Mouse (Mus musculus) forebrain, embryonic 11.5 days (tissue): ENCODE data around the gene Prrt2. TPM values are rescaled to one million over a fixed set of nuclear protein-coding genes. Genes with fewer than 3 reads are reported as not detected.

Experiments
- ATAC-seq: fragments of 200-750 bp; cut with Nextera tagmentation; replicated peaks from 2 replicates; pipeline ENCODE4 v1.8.0; 2017; ENCODE audit warnings: moderate TSS enrichment; ENCODE audit not compliant: low FRiP score
- DNase-seq: peaks from one replicate; pipeline ENCODE4 v3.0.0-alpha.2; 2017; ENCODE audit warnings: low spot score
- H3K27ac ChIP-seq: fragments of 300-500 bp; sonication (generic); 2 replicates; pipeline ENCODE4 v1.5.1; 2014; ENCODE audit warnings: low read depth, low read length
- H3K27me3 ChIP-seq: fragments of 300-500 bp; sonication (generic); 2 replicates; pipeline ENCODE4 v1.6.1; 2014; ENCODE audit warnings: mild to moderate bottlenecking, low read length, mixed read lengths; ENCODE audit not compliant: control insufficient read depth, insufficient read depth
- H3K36me3 ChIP-seq: fragments of 300-500 bp; sonication (generic); 2 replicates; pipeline ENCODE4 v1.6.1; 2014; ENCODE audit warnings: mild to moderate bottlenecking, low read length, moderate library complexity, mixed read lengths; ENCODE audit not compliant: control insufficient read depth, insufficient read depth
- H3K4me1 ChIP-seq: fragments of 300-500 bp; sonication (generic); replicated peaks from 2 replicates; pipeline ENCODE4 v1.6.1; 2014; ENCODE audit warnings: low read length, mixed read lengths; ENCODE audit not compliant: control insufficient read depth, insufficient read depth
- H3K4me2 ChIP-seq: fragments of 300-500 bp; sonication (generic); 2 replicates; pipeline ENCODE4 v1.6.1; 2014; ENCODE audit warnings: low read depth, mild to moderate bottlenecking, low read length, moderate library complexity, mixed read lengths; ENCODE audit not compliant: severe bottlenecking
- H3K4me3 ChIP-seq: fragments of 300-500 bp; sonication (generic); 2 replicates; pipeline ENCODE4 v1.5.1; 2014; ENCODE audit warnings: low read depth, low read length
- H3K9ac ChIP-seq: fragments of 300-500 bp; sonication (generic); 2 replicates; pipeline ENCODE4 v1.6.1; 2014; ENCODE audit warnings: low read length
- H3K9me3 ChIP-seq: fragments of 300-500 bp; sonication (generic); 2 replicates; pipeline ENCODE4 v1.6.1; 2016; ENCODE audit warnings: low read length, mixed read lengths; ENCODE audit not compliant: control insufficient read depth
- WGBS: fragments of 180-500 bp; shearing (Covaris S2); extraction: QIAGEN DNeasy Blood & Tissue Kit; methylation state at CpG from one replicate; pipeline ENCODE4 v1.1.7; 2014; 5-methylcytosine and 5-hydroxymethylcytosine counted together
- polyA plus RNA-seq: library from polyadenylated mRNA; unstranded; fragments of >200 nt; fragmentation: Nextera tagmentation; extraction: Ambion mirVana; gene quantifications from 2 replicates; pipeline ENCODE4 v1.2.1, GENCODE M21; 2014

Gene Prrt2
- polyA plus RNA-seq, 1 experiment from 2014 or later = 10.3 TPM

DNA sequence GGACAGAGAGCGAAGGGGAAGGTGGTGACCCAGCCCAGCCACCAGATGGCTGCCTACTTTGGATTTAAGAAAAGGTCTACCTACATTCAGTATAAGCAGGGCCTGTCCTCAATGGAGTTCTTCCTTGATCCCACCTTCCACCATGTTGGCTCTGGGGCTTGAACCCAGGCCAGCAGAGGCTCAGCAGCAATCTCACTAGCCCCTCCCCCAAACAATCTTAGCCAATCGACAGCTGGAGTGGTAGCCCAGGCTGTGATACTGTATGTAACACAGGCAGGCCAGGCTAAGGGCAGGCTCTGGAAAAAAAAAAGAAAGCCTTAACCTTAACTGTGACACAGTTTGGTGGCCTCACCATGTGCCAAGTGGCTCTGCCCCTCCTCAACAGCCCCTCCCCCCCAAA lies 9.3 kb downstream of the Prrt2 start:
- H3K4me1 ChIP-seq = peaks cover 6% of the 10 kb centered on the region
- H3K27me3 ChIP-seq = no peaks in the 10 kb centered on the region
- H3K27ac ChIP-seq = no peak overlapping the region
- no peaks in the 10 kb centered on the region for H3K9me3 ChIP-seq
- DNase-seq (no peak), ATAC-seq (no peak)
- H3K4me3 ChIP-seq = no peak overlapping the region
- no peak overlapping the region for H3K9ac ChIP-seq
- no peak overlapping the region for H3K4me2 ChIP-seq
- WGBS = 60% methylated on average over 2 of the region's 2 CpGs
- peaks cover 2% of the 10 kb centered on the region for H3K36me3 ChIP-seq

DNA sequence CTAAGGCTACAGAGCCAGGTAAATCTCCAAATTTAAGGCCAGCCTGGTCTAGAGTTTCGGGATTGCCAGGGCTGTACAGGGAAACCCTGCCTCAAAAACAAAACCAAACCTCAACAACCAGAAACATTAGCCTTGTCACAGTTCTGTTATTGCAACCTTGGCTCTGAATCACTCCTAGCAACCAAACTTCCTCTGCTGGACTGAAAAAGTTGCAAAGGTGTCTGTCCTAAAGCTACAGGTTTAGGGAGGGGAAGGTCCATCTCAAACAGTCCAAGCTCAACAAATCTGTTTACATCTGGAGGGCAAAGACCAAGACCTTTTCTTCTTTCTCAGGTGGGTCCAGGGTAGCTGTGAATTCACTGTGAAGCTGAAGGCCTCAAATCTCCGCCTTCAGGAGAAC lies 10.0 kb downstream of the Prrt2 start:
- H3K36me3 ChIP-seq = peaks cover 2% of the 10 kb centered on the region
- 97% methylated on average over 2 of the region's 2 CpGs for WGBS
- DNase-seq = no peak
- H3K4me3 ChIP-seq = no peak overlapping the region
- ATAC-seq = no peak
- no peak overlapping the region for H3K9ac ChIP-seq
- no peak overlapping the region for H3K27ac ChIP-seq
- H3K4me2 ChIP-seq = no peak overlapping the region
- no peaks in the 10 kb centered on the region for H3K27me3 ChIP-seq
- H3K9me3 ChIP-seq = no peaks in the 10 kb centered on the region
- H3K4me1 ChIP-seq = peaks cover 6% of the 10 kb centered on the region

DNA sequence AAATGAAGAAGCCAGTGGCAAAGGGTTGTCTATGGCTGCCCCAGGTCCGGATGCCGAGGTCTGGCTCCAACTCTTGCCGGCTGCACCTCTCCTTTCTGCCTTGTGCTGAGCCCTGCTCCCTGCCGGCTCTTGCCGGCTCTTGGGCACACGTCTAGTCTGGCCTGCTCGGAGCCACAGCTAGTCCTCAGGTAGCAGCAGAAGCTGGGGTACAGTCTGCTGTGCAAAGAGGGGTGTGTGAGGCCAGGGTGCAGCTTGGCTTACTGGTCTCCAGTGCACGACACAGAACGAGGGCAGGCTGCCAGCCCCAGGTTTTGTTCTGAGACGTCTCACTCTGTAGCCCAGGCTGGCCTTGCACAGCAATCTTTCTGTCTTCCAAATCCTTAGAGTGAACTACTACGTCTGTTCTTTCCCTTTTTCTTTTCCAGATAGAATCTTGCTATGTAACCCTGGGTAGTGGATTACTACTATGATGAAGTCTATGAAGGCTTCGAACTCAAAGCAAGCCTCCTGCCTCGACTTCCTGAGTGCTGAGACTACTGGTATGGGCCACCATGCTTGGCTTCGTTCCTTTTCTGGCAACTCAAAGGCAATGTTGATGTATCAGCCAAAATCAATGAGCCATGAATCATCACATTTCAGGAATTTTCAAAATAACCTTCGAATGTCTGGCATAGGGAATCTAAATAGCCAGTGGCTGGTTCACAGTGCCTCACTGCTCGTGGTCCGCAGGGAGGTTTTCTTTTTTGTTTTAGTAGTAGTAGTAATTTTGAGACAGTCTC lies 11.5 kb downstream of the Prrt2 start:
- DNase-seq (no peak), ATAC-seq (no peak)
- Histone ChIP-seq H3K9ac (no peak overlapping the region), H3K36me3 (peaks cover 2% of the 10 kb centered on the region), H3K9me3 (no peaks in the 10 kb centered on the region), H3K4me3 (no peak overlapping the region), H3K27me3 (no peaks in the 10 kb centered on the region), H3K4me2 (no peak overlapping the region), H3K4me1 (no peaks in the 10 kb centered on the region), H3K27ac (no peak overlapping the region)
- 88% methylated on average over 17 of the region's 17 CpGs for WGBS

DNA sequence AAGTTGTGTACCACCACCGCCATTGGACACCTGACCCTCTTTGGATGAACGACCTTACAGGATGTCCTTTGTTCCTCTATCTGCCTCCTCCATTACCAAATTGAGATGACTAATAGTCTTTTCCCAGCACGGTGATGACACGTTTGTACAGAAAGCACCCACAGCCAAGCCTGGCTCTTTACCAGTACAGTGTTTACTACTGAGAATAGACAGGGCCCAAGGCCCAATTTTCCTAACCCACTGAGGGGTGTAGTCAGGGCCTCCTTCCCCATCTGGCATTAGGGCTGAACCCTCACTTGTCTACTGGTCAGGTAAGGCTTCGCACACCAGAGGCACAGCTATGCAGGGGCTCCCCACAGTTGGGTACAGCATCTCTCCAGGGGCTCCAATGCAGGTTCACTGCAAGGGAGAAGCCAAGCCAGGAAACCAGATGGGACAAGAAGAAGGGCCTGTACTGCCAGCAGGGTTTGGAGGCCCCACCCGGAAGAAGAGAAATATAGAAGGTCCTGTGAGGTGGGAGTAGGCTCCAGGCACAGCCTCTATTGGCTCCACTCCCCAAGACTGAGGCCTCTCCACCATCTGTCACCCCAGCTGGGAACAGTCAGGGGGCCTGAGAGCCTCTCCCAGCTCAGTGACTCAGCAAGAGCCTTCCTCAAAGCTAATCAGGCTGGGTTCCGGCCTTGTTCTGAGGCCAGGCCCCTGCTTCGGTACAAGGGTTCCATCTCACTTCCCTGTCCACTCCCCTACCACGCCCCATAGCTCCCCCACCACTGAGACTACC lies 12.6 kb downstream of the Prrt2 start:
- WGBS = 78% methylated on average over 9 of the region's 9 CpGs
- ATAC-seq = peak; percentile 51; the same call in 1 of the 2 replicates
- H3K9ac ChIP-seq = peak overlapping the region; percentile 8; the same call in 1 of the 2 replicates

DNA sequence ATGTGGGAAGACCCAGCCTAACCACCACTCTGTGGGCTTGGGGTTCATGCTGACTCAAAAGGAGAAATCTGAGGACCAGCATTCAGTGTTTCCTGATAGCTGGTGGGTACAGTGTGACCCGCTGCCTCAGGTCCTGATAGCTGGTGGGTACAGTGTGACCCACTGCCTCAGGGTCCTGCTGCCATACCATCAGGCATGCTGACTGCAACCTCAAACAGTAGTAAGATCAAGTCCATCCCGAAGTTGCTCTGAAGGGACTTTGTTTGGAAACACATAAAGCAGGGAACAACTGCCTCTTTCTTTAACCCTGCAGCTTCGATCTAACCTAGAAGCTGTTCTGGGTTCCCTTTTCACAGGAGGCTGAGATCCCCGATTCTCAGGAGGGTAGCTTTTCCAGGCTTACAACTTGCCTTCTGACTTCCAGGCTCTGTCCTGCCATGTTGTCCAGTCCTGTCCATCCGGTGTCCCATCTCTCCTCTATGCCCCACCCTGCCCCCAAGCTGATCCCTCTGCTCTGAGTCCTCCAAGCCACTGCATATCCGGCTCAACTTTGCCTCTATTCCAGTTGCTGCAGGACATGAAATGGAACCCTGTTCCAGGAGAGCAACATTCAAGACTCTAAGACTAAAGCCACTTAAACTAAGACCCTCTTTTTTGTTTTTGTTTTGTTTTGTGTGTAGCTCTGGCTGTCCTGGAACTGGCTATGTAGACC lies 13.5 kb downstream of the Prrt2 start:
- Histone ChIP-seq H3K27ac (no peak overlapping the region), H3K4me2 (no peak overlapping the region), H3K9me3 (no peaks in the 10 kb centered on the region), H3K27me3 (no peaks in the 10 kb centered on the region), H3K4me1 (no peaks in the 10 kb centered on the region), H3K9ac (no peak overlapping the region), H3K36me3 (no peaks in the 10 kb centered on the region), H3K4me3 (no peak overlapping the region)
- ATAC-seq (no peak), DNase-seq (no peak)
- WGBS = 86% methylated on average over 6 of the region's 6 CpGs

More for the DNA sequence above, 12.6 kb downstream of the Prrt2 start:
- Histone ChIP-seq H3K4me2 (no peak overlapping the region), H3K36me3 (peaks cover under 1% of the 10 kb centered on the region; the same call in 1 of the 2 replicates), H3K27me3 (no peaks in the 10 kb centered on the region), H3K4me3 (no peak overlapping the region), H3K4me1 (no peaks in the 10 kb centered on the region), H3K27ac (peak overlapping the region; percentile 4; the same call in 1 of the 2 replicates), H3K9me3 (no peaks in the 10 kb centered on the region)
- DNase-seq = no peak

DNA sequence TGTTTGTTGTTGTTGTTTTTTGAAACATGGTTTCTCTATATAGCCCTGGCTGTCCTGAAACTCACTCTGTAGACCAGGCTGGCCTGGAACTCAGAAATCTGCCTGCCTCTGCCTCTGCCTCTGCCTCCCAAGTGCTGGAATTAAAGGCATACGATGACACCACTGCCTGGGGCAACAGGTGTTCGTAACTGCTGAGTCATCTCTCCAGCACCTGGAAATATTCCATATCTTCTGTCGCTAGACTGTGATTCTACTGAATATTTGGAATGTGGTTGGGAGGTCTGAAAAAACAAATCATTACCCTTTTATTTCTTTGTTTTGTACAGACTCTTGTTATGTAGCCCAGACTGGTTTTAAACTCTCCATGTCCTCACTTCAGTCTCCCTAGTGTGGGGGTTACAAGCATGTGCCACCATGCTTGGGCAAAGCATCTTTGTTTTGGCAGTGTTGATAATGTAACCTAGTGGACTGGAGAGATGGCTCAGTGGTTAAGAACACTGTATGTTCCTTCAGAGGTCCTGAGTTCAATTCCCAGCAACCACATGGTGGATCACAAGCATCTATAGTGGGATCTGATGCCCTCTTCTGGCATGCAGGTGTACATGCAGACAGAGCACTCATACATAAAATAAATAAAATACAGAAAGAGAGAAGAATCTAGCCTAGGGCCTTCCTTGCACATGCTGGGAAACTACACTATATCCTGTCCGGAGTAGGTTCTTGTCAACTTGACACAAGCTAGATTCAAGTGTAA lies 16.7 kb downstream of the Prrt2 start:
- Histone ChIP-seq H3K9me3 (no peaks in the 10 kb centered on the region), H3K36me3 (no peaks in the 10 kb centered on the region), H3K27ac (no peak overlapping the region), H3K9ac (no peak overlapping the region), H3K4me2 (no peak overlapping the region), H3K4me1 (no peaks in the 10 kb centered on the region), H3K4me3 (no peak overlapping the region), H3K27me3 (no peaks in the 10 kb centered on the region)
- DNase-seq = no peak
- 86% methylated on average over 4 of the region's 4 CpGs for WGBS
- ATAC-seq = no peak

DNA sequence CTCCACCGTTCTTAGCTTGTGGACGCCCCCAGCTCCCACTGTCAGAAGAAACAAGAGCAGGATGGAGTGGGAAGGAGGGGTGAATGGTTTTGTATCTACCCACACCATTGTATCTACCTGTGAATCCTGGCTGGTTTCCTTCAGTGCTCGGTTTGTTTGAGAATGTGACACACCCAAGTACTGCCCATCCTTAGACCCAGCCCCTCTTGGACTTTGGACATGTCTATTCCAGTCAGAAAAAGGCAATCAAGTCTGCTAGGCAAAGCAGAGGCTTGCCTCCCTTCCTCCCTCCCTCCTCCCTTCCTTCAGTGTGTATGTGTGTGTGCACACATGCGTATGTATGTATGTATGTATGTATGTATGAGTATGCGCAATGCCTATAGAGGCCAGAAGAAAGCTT lies 17.4 kb downstream of the Prrt2 start:
- DNase-seq = no peak
- Histone ChIP-seq H3K27ac (no peak overlapping the region), H3K4me2 (no peak overlapping the region), H3K27me3 (no peaks in the 10 kb centered on the region), H3K4me1 (no peaks in the 10 kb centered on the region), H3K4me3 (no peak overlapping the region), H3K9ac (no peak overlapping the region), H3K9me3 (no peaks in the 10 kb centered on the region), H3K36me3 (no peaks in the 10 kb centered on the region)
- ATAC-seq = no peak
- WGBS = 91% methylated on average over 5 of the region's 5 CpGs

DNA sequence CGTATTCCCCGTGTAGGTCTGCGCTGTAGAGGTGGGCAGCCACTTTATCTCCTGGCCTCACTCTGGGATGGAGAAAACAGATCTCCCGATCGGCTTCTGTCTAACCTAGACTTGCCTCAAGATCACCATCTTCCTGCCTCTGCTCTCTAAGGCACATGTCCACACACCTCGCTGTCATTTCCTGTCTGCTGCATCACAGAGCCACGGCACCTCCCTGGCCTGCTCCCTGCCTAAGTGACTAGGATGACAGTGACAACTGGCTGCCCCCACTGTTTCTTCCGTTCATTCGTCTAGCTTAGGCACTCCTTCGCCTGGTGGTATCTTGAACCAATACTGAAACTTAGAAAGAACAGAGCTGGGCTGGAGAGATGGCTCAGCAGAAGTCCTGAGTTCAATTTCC lies 21.4 kb downstream of the Prrt2 start:
- H3K9ac ChIP-seq = no peak overlapping the region
- no peak overlapping the region for H3K4me3 ChIP-seq
- H3K9me3 ChIP-seq = no peaks in the 10 kb centered on the region
- H3K36me3 ChIP-seq = no peaks in the 10 kb centered on the region
- no peak overlapping the region for H3K27ac ChIP-seq
- no peaks in the 10 kb centered on the region for H3K27me3 ChIP-seq
- H3K4me2 ChIP-seq = no peak overlapping the region
- H3K4me1 ChIP-seq = no peaks in the 10 kb centered on the region
- ATAC-seq = no peak
- WGBS = 87% methylated on average over 10 of the region's 10 CpGs
- no peak for DNase-seq
